Mouse (Mus musculus) heart, postnatal 0 days (tissue): ENCODE measurements around the gene Hcfc2. TPM values are rescaled to one million over a fixed set of nuclear protein-coding genes. Genes with fewer than 3 reads are reported as not detected.
A peak's percentile ranks its signal among the peaks of the same experiment; 100 is the strongest.

ENCODE experiments used
- ATAC-seq: fragments of 200-750 bp; cut with Nextera tagmentation; 2 replicates; pipeline ENCODE4 v1.8.0; 2017; ENCODE audit warnings: low read depth, moderate number of reproducible peaks, moderate library complexity; ENCODE audit not compliant: insufficient read depth
- DNase-seq: peaks from one replicate; pipeline ENCODE4 v3.0.0-alpha.2; 2016; ENCODE audit warnings: low spot score
- H3K27ac ChIP-seq: fragments of 300-500 bp; sonication (generic); 2 replicates; pipeline ENCODE4 v1.5.1; 2014; ENCODE audit warnings: low read depth, mild to moderate bottlenecking
- H3K27me3 ChIP-seq: fragments of 300-500 bp; sonication (generic); 2 replicates; pipeline ENCODE4 v1.6.1; 2014; ENCODE audit warnings: low read length, mixed read lengths; ENCODE audit not compliant: control insufficient read depth, insufficient read depth
- H3K36me3 ChIP-seq: fragments of 300-500 bp; sonication (generic); replicated peaks from 2 replicates; pipeline ENCODE4 v1.6.1; 2014; ENCODE audit warnings: low read length, mixed read lengths; ENCODE audit not compliant: control insufficient read depth, insufficient read depth
- H3K4me1 ChIP-seq: fragments of 300-500 bp; sonication (generic); 2 replicates; pipeline ENCODE4 v1.6.1; 2014; ENCODE audit warnings: antibody characterized with exemption; ENCODE audit not compliant: control insufficient read depth, insufficient read depth
- H3K4me2 ChIP-seq: fragments of 300-500 bp; sonication (generic); 2 replicates; pipeline ENCODE4 v1.6.1; 2014; ENCODE audit warnings: low read depth, mild to moderate bottlenecking, low read length, moderate library complexity
- H3K4me3 ChIP-seq: fragments of 300-500 bp; sonication (generic); 2 replicates; pipeline ENCODE4 v1.5.1; 2014; ENCODE audit warnings: low read depth, low read length
- H3K9ac ChIP-seq: fragments of 300-500 bp; sonication (generic); replicated peaks from 2 replicates; pipeline ENCODE4 v1.6.1; 2014; ENCODE audit warnings: low read depth, low read length, mixed read lengths
- H3K9me3 ChIP-seq: fragments of 300-500 bp; sonication (generic); replicated peaks from 2 replicates; pipeline ENCODE4 v1.6.1; 2016; ENCODE audit warnings: low read length; ENCODE audit not compliant: control insufficient read depth
- CTCF ChIP-seq: IDR thresholded peaks from 2 replicates; pipeline ENCODE4 v1.5.1; 2016; ENCODE audit warnings: antibody characterized with exemption, control low read depth, low read depth
- EP300 ChIP-seq: IDR thresholded peaks from 2 replicates; pipeline ENCODE4 v1.6.1; 2016; ENCODE audit warnings: antibody characterized with exemption, low read depth
- WGBS: fragments of 180-500 bp; shearing (Covaris S2); extraction: QIAGEN DNeasy Blood & Tissue Kit; methylation state at CpG from one replicate; pipeline ENCODE4 v1.1.7; 2014; 5-methylcytosine and 5-hydroxymethylcytosine counted together
- polyA plus RNA-seq: library from polyadenylated mRNA; unstranded; fragments of >200 nt; fragmentation: Nextera tagmentation; extraction: Ambion mirVana; gene quantifications from 2 replicates; pipeline ENCODE4 v1.2.1, GENCODE M21; 2015
- total RNA-seq: library from RNA; depleted of rRNA; stranded (reverse); fragments of >200 nt; gene quantifications from 2 replicates; pipeline ENCODE4 v1.2.3, GENCODE M21; 2014; ENCODE audit warnings: low replicate concordance; rRNA removed

Gene Hcfc2
- total RNA-seq (18.9 and 30.5 TPM in 2 replicates), polyA plus RNA-seq (30.6 and 34.3 TPM in 2 replicates)

- TF ChIP-seq CTCF, result no peak
- no peak for TF ChIP-seq EP300
- H3K9me3 ChIP-seq, result no peaks in the 10 kb centered on the region
- no peak for ATAC-seq
- WGBS, result 55% methylated on average over 5 of the region's 5 CpGs
- peaks cover 12% of the 10 kb centered on the region; the same call in 1 of the 2 replicates for H3K4me1 ChIP-seq
- no peak within 1 kb of the TSS for H3K4me3 ChIP-seq
- no peak for DNase-seq
- no peak within 1 kb of the TSS for H3K4me2 ChIP-seq
- peak within 1 kb of the TSS; percentile 75 for H3K27ac ChIP-seq
- 0 out of 2 replicates have a peak, but pooled peaks cover 4% of the 10 kb centered on the region for H3K27me3 ChIP-seq
- no peaks in the 10 kb centered on the region for H3K36me3 ChIP-seq
- H3K9ac ChIP-seq, result no peak within 1 kb of the TSS
These were observed at the start of gene Hcfc2 for GRCm38 (mm10) chr10:82695956-82696355. Hcfc2 (plus strand) TSS chr10:82696160.

- H3K9me3 ChIP-seq, result no peaks in the 10 kb centered on the region
- ATAC-seq (no peak), DNase-seq (no peak)
- no peaks in the 10 kb centered on the region for H3K27me3 ChIP-seq
- H3K27ac ChIP-seq, result no peak overlapping the region
- H3K4me1 ChIP-seq, result no peaks in the 10 kb centered on the region
- H3K4me3 ChIP-seq, result no peak overlapping the region
- TF ChIP-seq EP300 (no peak), CTCF (no peak)
- 75% methylated on average over 17 of the region's 17 CpGs for WGBS
- no peak overlapping the region for H3K4me2 ChIP-seq
- H3K9ac ChIP-seq, result no peak overlapping the region
- H3K36me3 ChIP-seq, result peaks cover 69% of the 10 kb centered on the region
These were observed 48.7 kb upstream of the Hcfc2 start for GRCm38 (mm10) chr10:82647205-82647811.

GRCm38 (mm10) chr10:82651221-82651620 lies 44.7 kb upstream of the Hcfc2 start:
- WGBS, result 74% methylated on average over 5 of the region's 5 CpGs
- ATAC-seq (no peak), DNase-seq (no peak)
- H3K27ac ChIP-seq, result no peak overlapping the region
- TF ChIP-seq CTCF (no peak), EP300 (no peak)
- no peak overlapping the region for H3K4me2 ChIP-seq
- H3K36me3 ChIP-seq, result peaks cover 36% of the 10 kb centered on the region
- H3K9me3 ChIP-seq, result no peaks in the 10 kb centered on the region
- no peak overlapping the region for H3K4me3 ChIP-seq
- no peaks in the 10 kb centered on the region for H3K4me1 ChIP-seq
- no peak overlapping the region for H3K9ac ChIP-seq
- H3K27me3 ChIP-seq, result no peaks in the 10 kb centered on the region

GRCm38 (mm10) chr10:82652625-82653024 lies 43.3 kb upstream of the Hcfc2 start:
- no peak overlapping the region for H3K9ac ChIP-seq
- H3K27ac ChIP-seq, result no peak overlapping the region
- no peaks in the 10 kb centered on the region for H3K27me3 ChIP-seq
- peaks cover 24% of the 10 kb centered on the region for H3K36me3 ChIP-seq
- H3K4me1 ChIP-seq, result no peaks in the 10 kb centered on the region
- no peak overlapping the region for H3K4me2 ChIP-seq
- WGBS, result 70% methylated on average over 5 of the region's 5 CpGs
- no peak for DNase-seq
- TF ChIP-seq EP300 (no peak), CTCF (no peak)
- no peak for ATAC-seq
- H3K9me3 ChIP-seq, result no peaks in the 10 kb centered on the region
- H3K4me3 ChIP-seq, result no peak overlapping the region

GRCm38 (mm10) chr10:82654581-82654980 lies 41.4 kb upstream of the Hcfc2 start:
- H3K27ac ChIP-seq, result no peak overlapping the region

More at GRCm38 (mm10) chr10:82654581-82654980, 41.4 kb upstream of the Hcfc2 start:
- H3K27me3 ChIP-seq, result no peaks in the 10 kb centered on the region
- H3K36me3 ChIP-seq, result peaks cover 16% of the 10 kb centered on the region; the same call in 1 of the 2 replicates
- no peak overlapping the region for H3K4me2 ChIP-seq
- 73% methylated on average over 3 of the region's 3 CpGs for WGBS
- no peak overlapping the region for H3K4me3 ChIP-seq
- no peak for TF ChIP-seq EP300
- no peak for TF ChIP-seq CTCF
- no peaks in the 10 kb centered on the region for H3K9me3 ChIP-seq
- no peak overlapping the region for H3K9ac ChIP-seq
- DNase-seq, result no peak
- ATAC-seq, result no peak
- H3K4me1 ChIP-seq, result no peaks in the 10 kb centered on the region
